Mouse (Mus musculus) stomach, postnatal 0 days (tissue): Measurements from ENCODE around the gene Ush2a.

Experiments used
- CTCF ChIP-seq: IDR thresholded peaks from 2 replicates; pipeline ENCODE4 v1.5.1; 2016; ENCODE audit warnings: antibody characterized with exemption, low read depth, mild to moderate bottlenecking, moderate library complexity
- EP300 ChIP-seq: optimal IDR thresholded peaks from 2 replicates; pipeline ENCODE3; 2016; ENCODE audit warnings: antibody characterized with exemption

- no peak for TF ChIP-seq EP300
- no peak for TF ChIP-seq CTCF
These were observed 515.8 kb downstream of the Ush2a start for GRCm38 (mm10) chr1:188777556-188778161.
